Mouse (Mus musculus) hindbrain, postnatal 0 days (tissue): ENCODE results near the gene Ephb6. TPM values are rescaled to one million over a fixed set of nuclear protein-coding genes. Genes with fewer than 3 reads are reported as not detected.

Experiments used
- ATAC-seq: fragments of 200-750 bp; cut with Nextera tagmentation; 2 replicates; pipeline ENCODE4 v1.8.0; 2017; ENCODE audit warnings: mild to moderate bottlenecking, moderate TSS enrichment, moderate library complexity
- DNase-seq: peaks from one replicate; pipeline ENCODE4 v3.0.0-alpha.2; 2015; ENCODE audit warnings: low spot score
- H3K27ac ChIP-seq: fragments of 300-500 bp; sonication (generic); 2 replicates; pipeline ENCODE4 v1.5.1; 2014; ENCODE audit warnings: mild to moderate bottlenecking
- H3K27me3 ChIP-seq: fragments of 300-500 bp; sonication (generic); 2 replicates; pipeline ENCODE4 v1.6.1; 2014; ENCODE audit warnings: low read length, mixed read lengths; ENCODE audit not compliant: insufficient read depth
- H3K36me3 ChIP-seq: fragments of 300-500 bp; sonication (generic); 2 replicates; pipeline ENCODE4 v1.6.1; 2014; ENCODE audit warnings: low read length, mixed read lengths; ENCODE audit not compliant: insufficient read depth
- H3K4me1 ChIP-seq: fragments of 300-500 bp; sonication (generic); 2 replicates; pipeline ENCODE4 v1.6.1; 2014; ENCODE audit warnings: antibody characterized with exemption, low read length, mixed read lengths; ENCODE audit not compliant: insufficient read depth
- H3K4me2 ChIP-seq: fragments of 300-500 bp; sonication (generic); 2 replicates; pipeline ENCODE4 v1.6.1; 2014; ENCODE audit warnings: low read depth, mild to moderate bottlenecking, low read length, moderate library complexity, mixed read lengths
- H3K4me3 ChIP-seq: fragments of 300-500 bp; sonication (generic); 2 replicates; pipeline ENCODE4 v1.5.1; 2014; ENCODE audit warnings: low read length
- H3K9ac ChIP-seq: fragments of 300-500 bp; sonication (generic); replicated peaks from 2 replicates; pipeline ENCODE4 v1.6.1; 2014; ENCODE audit warnings: mild to moderate bottlenecking, low read length, moderate library complexity, mixed read lengths
- H3K9me3 ChIP-seq: fragments of 300-500 bp; sonication (generic); 2 replicates; pipeline ENCODE4 v1.6.1; 2016; ENCODE audit warnings: low read length, mixed read lengths
- CTCF ChIP-seq: IDR thresholded peaks from 2 replicates; pipeline ENCODE4 v1.5.1; 2016; ENCODE audit warnings: antibody characterized with exemption, control low read depth, low read depth
- WGBS: fragments of 180-500 bp; shearing (Covaris S2); extraction: QIAGEN DNeasy Blood & Tissue Kit; methylation state at CpG from one replicate; pipeline ENCODE4 v1.1.7; 2014; 5-methylcytosine and 5-hydroxymethylcytosine counted together
- polyA plus RNA-seq: library from polyadenylated mRNA; unstranded; fragments of >200 nt; fragmentation: Nextera tagmentation; extraction: Ambion mirVana; gene quantifications from 2 replicates; pipeline ENCODE4 v1.2.1, GENCODE M21; 2015
- total RNA-seq: library from RNA; depleted of rRNA; stranded (reverse); fragments of >200 nt; gene quantifications from 2 replicates; pipeline ENCODE4 v1.2.3, GENCODE M21; 2014

The Ephb6 gene
- total and polyA plus RNA-seq, 2 experiments from 2014 or later: 27.9 to 58.4 TPM

DNA sequence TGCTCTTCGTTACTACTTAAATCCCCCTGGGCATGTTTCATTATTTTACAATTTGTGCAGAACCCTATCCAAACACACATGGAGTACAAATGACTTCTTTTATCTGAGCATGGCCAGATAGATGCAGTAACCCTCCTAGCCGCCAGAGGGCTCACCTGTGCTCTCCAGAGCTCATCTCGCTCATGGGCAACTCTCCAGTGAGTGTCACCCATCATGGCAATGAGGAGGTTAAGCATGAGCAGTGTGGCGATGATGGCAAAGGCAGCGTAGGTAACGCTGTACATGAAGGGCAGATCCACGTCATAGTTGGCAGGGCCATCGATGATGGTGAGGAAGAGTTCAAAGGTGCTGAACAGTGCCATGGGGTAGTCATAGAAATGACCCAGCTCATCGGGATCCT is 17.4 kb downstream of the Ephb6 start:
- peak; percentile 49 for DNase-seq
- Histone ChIP-seq H3K27ac (no peak overlapping the region), H3K36me3 (peaks cover 8% of the 10 kb centered on the region; the same call in 1 of the 2 replicates), H3K27me3 (no peaks in the 10 kb centered on the region), H3K4me1 (no peaks in the 10 kb centered on the region), H3K4me3 (no peak overlapping the region), H3K9ac (no peak overlapping the region), H3K9me3 (no peaks in the 10 kb centered on the region), H3K4me2 (no peak overlapping the region)
- peak; percentile 69 for TF ChIP-seq CTCF
- ATAC-seq: no peak; the same call in 1 of the 2 replicates
- whole genome bisulfite sequencing: 59% methylated on average over 9 of the region's 9 CpGs

DNA sequence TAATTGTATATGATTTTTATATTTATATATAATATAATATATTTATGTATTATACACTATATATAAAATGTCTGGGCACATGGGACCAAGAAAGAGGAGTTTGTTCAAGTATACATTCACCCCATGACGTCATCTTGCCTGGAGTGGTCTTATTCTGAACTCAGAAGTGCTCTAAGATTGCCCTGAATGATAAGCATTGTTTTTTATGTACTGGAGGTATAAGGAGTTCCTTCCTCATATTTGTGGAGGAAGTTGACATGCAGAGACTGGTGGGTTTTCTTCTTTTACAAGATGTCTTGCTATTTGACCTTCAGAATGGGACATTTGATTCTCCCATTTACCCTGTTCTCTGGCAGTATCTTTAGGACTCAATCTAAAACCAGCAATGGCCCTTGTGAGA is 22.9 kb downstream of the Ephb6 start:
- no peak for TF ChIP-seq CTCF
- Histone ChIP-seq H3K4me1 (no peaks in the 10 kb centered on the region), H3K4me2 (no peak overlapping the region), H3K27ac (no peak overlapping the region), H3K36me3 (no peaks in the 10 kb centered on the region), H3K27me3 (no peaks in the 10 kb centered on the region), H3K4me3 (no peak overlapping the region), H3K9ac (no peak overlapping the region), H3K9me3 (no peaks in the 10 kb centered on the region)
- 81% methylated on average over 1 of the region's 1 CpGs for WGBS
- ATAC-seq (no peak), DNase-seq (no peak)

DNA sequence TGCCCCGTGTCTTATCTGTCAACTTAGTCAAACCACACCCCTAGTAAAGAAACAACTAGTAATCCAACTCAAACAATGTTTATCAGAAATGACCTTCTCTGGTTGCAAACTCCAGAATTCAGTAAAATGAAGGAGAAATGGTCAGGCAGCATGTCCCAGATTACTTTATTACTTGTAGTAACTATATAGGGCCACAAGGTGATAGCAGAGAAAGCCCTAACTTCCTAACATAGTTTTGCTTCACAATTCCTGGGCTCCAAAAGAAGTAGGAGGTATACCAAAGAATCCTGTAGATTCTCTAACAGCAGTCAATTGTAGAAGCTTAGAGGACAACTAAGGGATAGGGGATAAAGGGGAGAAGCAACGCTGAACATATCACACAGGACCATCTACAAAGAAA is 25.5 kb downstream of the Ephb6 start:
- H3K4me1 ChIP-seq: no peaks in the 10 kb centered on the region
- no peak overlapping the region for H3K4me2 ChIP-seq
- no peak overlapping the region for H3K27ac ChIP-seq
- DNase-seq (no peak), ATAC-seq (no peak)
- no peak overlapping the region for H3K4me3 ChIP-seq
- H3K9me3 ChIP-seq: no peaks in the 10 kb centered on the region
- no peaks in the 10 kb centered on the region for H3K27me3 ChIP-seq
- peak; percentile 41 for TF ChIP-seq CTCF
- no peaks in the 10 kb centered on the region for H3K36me3 ChIP-seq
- H3K9ac ChIP-seq: no peak overlapping the region
- 74% methylated on average over 2 of the region's 2 CpGs for WGBS

DNA sequence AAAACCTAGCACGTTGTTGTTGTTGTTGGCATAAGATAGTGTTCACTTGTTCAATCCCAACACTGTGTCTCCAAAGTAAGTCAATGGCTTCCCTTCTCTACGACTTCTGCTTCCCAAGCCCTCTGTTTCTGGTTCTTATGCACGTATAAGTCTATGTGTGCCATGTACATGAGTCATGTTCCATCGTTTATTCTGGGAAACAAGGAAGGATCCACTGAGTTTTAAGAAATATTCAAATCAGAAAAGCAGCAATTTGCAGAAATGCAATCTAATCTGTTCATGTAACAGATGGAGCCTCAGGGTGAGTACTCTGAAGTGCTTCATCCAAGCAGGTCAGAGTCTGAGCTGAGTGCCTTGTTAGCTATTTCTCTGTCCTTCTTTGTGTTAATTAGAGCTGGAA is 26.3 kb downstream of the Ephb6 start:
- TF ChIP-seq CTCF: no peak
- ATAC-seq (no peak), DNase-seq (no peak)
- Histone ChIP-seq H3K4me3 (no peak overlapping the region), H3K27ac (no peak overlapping the region), H3K4me1 (no peaks in the 10 kb centered on the region), H3K4me2 (no peak overlapping the region), H3K9me3 (no peaks in the 10 kb centered on the region), H3K36me3 (no peaks in the 10 kb centered on the region), H3K27me3 (no peaks in the 10 kb centered on the region), H3K9ac (no peak overlapping the region)
- 79% methylated on average over 4 of the region's 4 CpGs for WGBS

DNA sequence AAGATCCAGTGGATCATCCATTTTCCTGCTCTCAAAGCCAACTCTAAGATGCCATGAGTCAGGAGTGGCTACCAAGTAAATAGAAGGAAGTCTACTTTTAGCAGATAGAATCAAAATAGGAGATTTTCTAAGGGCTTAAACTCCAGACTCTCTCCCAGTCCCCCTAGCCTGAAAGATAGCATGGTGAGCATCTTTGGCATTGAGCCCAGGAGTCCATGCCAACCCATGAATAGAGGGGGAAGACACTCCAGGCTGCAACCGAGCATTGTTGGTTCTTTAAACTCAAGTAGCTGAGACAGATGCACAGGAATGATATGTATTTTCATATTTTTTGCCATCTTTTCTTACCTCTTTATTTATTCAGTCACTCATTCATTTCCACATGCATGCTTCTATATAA is 29.9 kb downstream of the Ephb6 start:
- no peak overlapping the region for H3K9ac ChIP-seq
- H3K4me2 ChIP-seq: no peak overlapping the region
- H3K4me3 ChIP-seq: no peak overlapping the region
- H3K4me1 ChIP-seq: no peaks in the 10 kb centered on the region
- no peaks in the 10 kb centered on the region for H3K27me3 ChIP-seq
- WGBS: 14% methylated on average over 1 of the region's 1 CpGs
- DNase-seq (peak; percentile 40), ATAC-seq (no peak)
- H3K9me3 ChIP-seq: no peaks in the 10 kb centered on the region
- no peaks in the 10 kb centered on the region for H3K36me3 ChIP-seq
- no peak overlapping the region for H3K27ac ChIP-seq
- no peak for TF ChIP-seq CTCF

DNA sequence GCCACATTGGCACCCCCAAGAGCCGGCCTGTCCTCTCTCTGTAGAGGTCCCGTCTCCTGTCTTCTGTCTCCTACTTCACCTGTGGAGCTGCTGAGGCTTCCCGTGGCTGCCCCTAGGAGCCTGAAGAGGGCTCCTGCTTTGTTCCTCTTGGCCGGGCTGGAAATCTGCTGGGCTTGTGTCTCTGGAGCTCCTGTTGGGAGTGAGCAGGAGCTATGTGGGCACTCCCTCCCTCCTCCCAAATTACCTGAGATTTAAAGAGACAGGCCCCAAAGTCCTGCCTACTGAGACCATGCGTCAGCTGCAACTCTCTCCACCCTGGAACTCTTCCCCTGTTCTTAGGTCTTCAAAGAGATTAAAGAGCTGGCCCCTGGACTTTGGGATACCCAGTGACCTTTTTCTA is 30.9 kb downstream of the Ephb6 start, which contains the start of gene Trpv6:
Gene Trpv6, minus strand, starts transcription at position 228 of the 400 bp plus-strand sequence.
- Histone ChIP-seq H3K4me1 (no peaks in the 10 kb centered on the region), H3K9ac (no peak within 1 kb of the TSS), H3K4me2 (no peak within 1 kb of the TSS), H3K27me3 (no peaks in the 10 kb centered on the region), H3K27ac (no peak within 1 kb of the TSS), H3K36me3 (no peaks in the 10 kb centered on the region), H3K4me3 (no peak within 1 kb of the TSS), H3K9me3 (no peaks in the 10 kb centered on the region)
- 24% methylated on average over 5 of the region's 5 CpGs for WGBS
- DNase-seq: no peak
- no peak for TF ChIP-seq CTCF
- ATAC-seq: no peak

DNA sequence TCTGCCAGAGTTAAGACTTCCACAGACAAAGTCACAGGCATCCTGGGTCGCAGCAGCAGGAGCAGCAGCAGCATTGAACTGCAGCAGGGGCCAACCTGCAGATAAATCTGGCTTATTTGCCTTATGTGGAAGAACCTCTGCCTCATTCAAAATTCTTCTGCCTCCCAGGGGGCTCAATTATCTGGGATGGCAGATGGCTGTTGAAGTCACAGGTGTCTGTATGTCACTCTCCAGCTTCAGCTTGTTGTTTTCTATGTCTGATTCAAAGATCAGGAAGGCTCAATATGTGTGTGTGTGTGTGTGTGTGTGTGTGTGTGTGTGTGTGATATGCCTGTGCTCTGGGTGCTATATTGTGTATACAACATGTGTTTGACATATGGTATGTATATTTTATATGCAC is 32.1 kb downstream of the Ephb6 start:
- TF ChIP-seq CTCF: no peak
- DNase-seq (peak; percentile 5), ATAC-seq (no peak)
- Histone ChIP-seq H3K27ac (no peak overlapping the region), H3K4me1 (no peaks in the 10 kb centered on the region), H3K36me3 (no peaks in the 10 kb centered on the region), H3K4me3 (no peak overlapping the region), H3K9ac (no peak overlapping the region), H3K9me3 (no peaks in the 10 kb centered on the region), H3K4me2 (no peak overlapping the region), H3K27me3 (no peaks in the 10 kb centered on the region)
- whole genome bisulfite sequencing: 29% methylated on average over 1 of the region's 1 CpGs
